Mouse (Mus musculus): ENCODE results near the gene Hemk1. TPM values are rescaled to one million over a fixed set of nuclear protein-coding genes. Genes with fewer than 3 reads are reported as not detected.

Gene Hemk1
- polyA plus RNA-seq, 1 experiment from 2014 or later, result 12.8 TPM

- Histone ChIP-seq H3K27ac (ENCODE audit: low read depth) (no peak overlapping the region), H3K36me3 (ENCODE audit: control insufficient read depth, insufficient read depth, low read length) (peaks cover 23% of the 10 kb centered on the region), H3K4me1 (replicated peaks; ENCODE audit: control insufficient read depth, insufficient read depth, low read length) (peaks cover 19% of the 10 kb centered on the region), H3K27me3 (replicated peaks; ENCODE audit: control insufficient read depth, insufficient read depth, low read length) (0 out of 2 replicates have a peak, but pooled peaks cover 5% of the 10 kb centered on the region), H3K4me3 (ENCODE audit: low read depth, low read length) (peak overlapping the region; percentile 64), H3K9ac (ENCODE audit: low read length) (no peak overlapping the region; the same call in 1 of the 2 replicates), H3K4me2 (ENCODE audit: low read length) (peak overlapping the region; percentile 70), H3K9me3 (ENCODE audit: control insufficient read depth, low read length) (no peaks in the 10 kb centered on the region)
- DNase-seq (ENCODE audit: low spot score) (no peak), ATAC-seq (replicated peaks; ENCODE audit: low FRiP score, low TSS enrichment, low read depth) (no peak)
- 84% methylated on average over 4 of the region's 4 CpGs for WGBS
These were observed 40.5 kb downstream of the Hemk1 start for GRCm38 (mm10) chr9:107297658-107298057.

GRCm38 (mm10) chr9:107297059-107297458, 41.1 kb downstream of the Hemk1 start:
- peak overlapping the region; percentile 64 for H3K4me3 ChIP-seq (ENCODE audit: low read depth, low read length)
- peak; percentile 6; the same call in 1 of the 2 replicates for ATAC-seq (replicated peaks; ENCODE audit: low FRiP score, low TSS enrichment, low read depth)
- peak overlapping the region; percentile 82 for H3K27ac ChIP-seq (ENCODE audit: low read depth)
- WGBS, result 5% methylated on average over 16 of the region's 16 CpGs
- H3K9me3 ChIP-seq (ENCODE audit: control insufficient read depth, low read length), result no peaks in the 10 kb centered on the region
- peaks cover 19% of the 10 kb centered on the region for H3K4me1 ChIP-seq (replicated peaks; ENCODE audit: control insufficient read depth, insufficient read depth, low read length)
- peaks cover 20% of the 10 kb centered on the region for H3K36me3 ChIP-seq (ENCODE audit: control insufficient read depth, insufficient read depth, low read length)
- H3K9ac ChIP-seq (ENCODE audit: low read length), result peak overlapping the region; percentile 69
- H3K4me2 ChIP-seq (ENCODE audit: low read length), result peak overlapping the region; percentile 70
- H3K27me3 ChIP-seq (replicated peaks; ENCODE audit: control insufficient read depth, insufficient read depth, low read length), result 0 out of 2 replicates have a peak, but pooled peaks cover 5% of the 10 kb centered on the region
- no peak for DNase-seq (ENCODE audit: low spot score)

- Histone ChIP-seq H3K4me1 (replicated peaks; ENCODE audit: control insufficient read depth, insufficient read depth, low read length) (peaks cover 19% of the 10 kb centered on the region), H3K9me3 (ENCODE audit: control insufficient read depth, low read length) (no peaks in the 10 kb centered on the region), H3K4me2 (ENCODE audit: low read length) (peak overlapping the region; percentile 70), H3K27ac (ENCODE audit: low read depth) (peak overlapping the region; percentile 82), H3K27me3 (replicated peaks; ENCODE audit: control insufficient read depth, insufficient read depth, low read length) (0 out of 2 replicates have a peak, but pooled peaks cover 5% of the 10 kb centered on the region), H3K4me3 (ENCODE audit: low read depth, low read length) (peak overlapping the region; percentile 64), H3K36me3 (ENCODE audit: control insufficient read depth, insufficient read depth, low read length) (peaks cover 14% of the 10 kb centered on the region), H3K9ac (ENCODE audit: low read length) (peak overlapping the region; percentile 69)
- peak; percentile 96 for ATAC-seq (replicated peaks; ENCODE audit: low FRiP score, low TSS enrichment, low read depth)
- peak; percentile 98 for DNase-seq (ENCODE audit: low spot score)
- WGBS, result under 1% methylated on average over 31 of the region's 31 CpGs
These were observed 41.6 kb downstream of the Hemk1 start for GRCm38 (mm10) chr9:107296501-107296965.

GRCm38 (mm10) chr9:107296041-107296440, 42.1 kb downstream of the Hemk1 start:
- H3K9ac ChIP-seq (ENCODE audit: low read length), result peak overlapping the region; percentile 32
- H3K27me3 ChIP-seq (replicated peaks; ENCODE audit: control insufficient read depth, insufficient read depth, low read length), result 0 out of 2 replicates have a peak, but pooled peaks cover 5% of the 10 kb centered on the region
- H3K36me3 ChIP-seq (ENCODE audit: control insufficient read depth, insufficient read depth, low read length), result peaks cover 10% of the 10 kb centered on the region
- H3K9me3 ChIP-seq (ENCODE audit: control insufficient read depth, low read length), result no peaks in the 10 kb centered on the region
- H3K4me3 ChIP-seq (ENCODE audit: low read depth, low read length), result peak overlapping the region; percentile 64
- peak overlapping the region; percentile 70 for H3K4me2 ChIP-seq (ENCODE audit: low read length)
- ATAC-seq (replicated peaks; ENCODE audit: low FRiP score, low TSS enrichment, low read depth) (peak; percentile 40), DNase-seq (ENCODE audit: low spot score) (no peak)
- WGBS, result 2% methylated on average over 14 of the region's 14 CpGs
- peaks cover 19% of the 10 kb centered on the region for H3K4me1 ChIP-seq (replicated peaks; ENCODE audit: control insufficient read depth, insufficient read depth, low read length)
- peak overlapping the region; percentile 82 for H3K27ac ChIP-seq (ENCODE audit: low read depth)

- peak within 1 kb of the TSS; percentile 64 for H3K4me3 ChIP-seq (ENCODE audit: low read depth, low read length)
- no peaks in the 10 kb centered on the region for H3K9me3 ChIP-seq (ENCODE audit: control insufficient read depth, low read length)
- peaks cover 7% of the 10 kb centered on the region; the same call in 1 of the 2 replicates for H3K36me3 ChIP-seq (ENCODE audit: control insufficient read depth, insufficient read depth, low read length)
- no peak for DNase-seq (ENCODE audit: low spot score)
- peak within 1 kb of the TSS; percentile 82 for H3K27ac ChIP-seq (ENCODE audit: low read depth)
- peak within 1 kb of the TSS; percentile 70 for H3K4me2 ChIP-seq (ENCODE audit: low read length)
- H3K27me3 ChIP-seq (replicated peaks; ENCODE audit: control insufficient read depth, insufficient read depth, low read length), result 0 out of 2 replicates have a peak, but pooled peaks cover 5% of the 10 kb centered on the region
- ATAC-seq (replicated peaks; ENCODE audit: low FRiP score, low TSS enrichment, low read depth), result no peak
- peaks cover 19% of the 10 kb centered on the region for H3K4me1 ChIP-seq (replicated peaks; ENCODE audit: control insufficient read depth, insufficient read depth, low read length)
- peak within 1 kb of the TSS; percentile 69 for H3K9ac ChIP-seq (ENCODE audit: low read length)
These were observed 42.3 kb downstream of the Hemk1 start, which contains the start of gene Cish for GRCm38 (mm10) chr9:107296016-107296040. TSS of gene Cish (plus strand) at chr9:107296026.

DNA sequence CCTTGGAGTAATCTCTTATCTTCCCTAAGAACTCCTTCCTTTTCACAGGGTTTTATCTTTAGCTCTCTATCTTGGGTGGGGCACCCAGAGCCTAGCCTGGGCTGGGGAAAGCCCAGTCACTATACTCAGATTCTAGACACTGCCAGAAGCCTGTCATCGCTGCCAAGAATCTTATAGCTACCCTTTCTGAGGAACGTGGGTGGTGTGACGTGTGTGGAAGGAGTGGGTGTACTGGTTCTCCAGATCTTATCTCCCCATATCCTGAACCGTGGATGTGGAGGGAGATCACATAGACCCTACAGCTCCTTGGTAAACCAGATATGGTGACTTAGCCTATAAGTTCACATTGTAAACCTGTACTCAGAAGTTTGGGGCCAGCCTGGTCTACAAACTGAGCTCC, 42.5 kb downstream of the Hemk1 start:
- Histone ChIP-seq H3K9me3 (ENCODE audit: control insufficient read depth, low read length) (no peaks in the 10 kb centered on the region), H3K27me3 (replicated peaks; ENCODE audit: control insufficient read depth, insufficient read depth, low read length) (0 out of 2 replicates have a peak, but pooled peaks cover 5% of the 10 kb centered on the region), H3K36me3 (ENCODE audit: control insufficient read depth, insufficient read depth, low read length) (peaks cover 5% of the 10 kb centered on the region; the same call in 1 of the 2 replicates), H3K9ac (ENCODE audit: low read length) (peak overlapping the region; percentile 32), H3K27ac (ENCODE audit: low read depth) (0 out of 2 replicates have a peak overlapping the region, but pooled peaks have one; percentile 82), H3K4me1 (replicated peaks; ENCODE audit: control insufficient read depth, insufficient read depth, low read length) (peaks cover 20% of the 10 kb centered on the region), H3K4me2 (ENCODE audit: low read length) (peak overlapping the region; percentile 70), H3K4me3 (ENCODE audit: low read depth, low read length) (peak overlapping the region; percentile 64)
- 66% methylated on average over 4 of the region's 4 CpGs for WGBS
- DNase-seq (ENCODE audit: low spot score), result no peak
- ATAC-seq (replicated peaks; ENCODE audit: low FRiP score, low TSS enrichment, low read depth), result no peak

GRCm38 (mm10) chr9:107294249-107294648, 43.9 kb downstream of the Hemk1 start:
- Histone ChIP-seq H3K36me3 (ENCODE audit: control insufficient read depth, insufficient read depth, low read length) (no peaks in the 10 kb centered on the region), H3K4me1 (replicated peaks; ENCODE audit: control insufficient read depth, insufficient read depth, low read length) (peaks cover 27% of the 10 kb centered on the region), H3K4me2 (ENCODE audit: low read length) (no peak overlapping the region), H3K4me3 (ENCODE audit: low read depth, low read length) (no peak overlapping the region), H3K27ac (ENCODE audit: low read depth) (no peak overlapping the region), H3K9me3 (ENCODE audit: control insufficient read depth, low read length) (no peaks in the 10 kb centered on the region), H3K27me3 (replicated peaks; ENCODE audit: control insufficient read depth, insufficient read depth, low read length) (0 out of 2 replicates have a peak, but pooled peaks cover 5% of the 10 kb centered on the region), H3K9ac (ENCODE audit: low read length) (no peak overlapping the region)
- DNase-seq (ENCODE audit: low spot score) (peak; percentile 86), ATAC-seq (replicated peaks; ENCODE audit: low FRiP score, low TSS enrichment, low read depth) (no peak)
- WGBS, result 6% methylated on average over 6 of the region's 6 CpGs

- WGBS, result 22% methylated on average over 10 of the region's 10 CpGs
- no peak overlapping the region for H3K4me2 ChIP-seq (ENCODE audit: low read length)
- no peak overlapping the region for H3K9ac ChIP-seq (ENCODE audit: low read length)
- no peak overlapping the region for H3K4me3 ChIP-seq (ENCODE audit: low read depth, low read length)
- no peaks in the 10 kb centered on the region for H3K36me3 ChIP-seq (ENCODE audit: control insufficient read depth, insufficient read depth, low read length)
- no peak for ATAC-seq (replicated peaks; ENCODE audit: low FRiP score, low TSS enrichment, low read depth)
- H3K4me1 ChIP-seq (replicated peaks; ENCODE audit: control insufficient read depth, insufficient read depth, low read length), result peaks cover 13% of the 10 kb centered on the region; the same call in 1 of the 2 replicates
- H3K27me3 ChIP-seq (replicated peaks; ENCODE audit: control insufficient read depth, insufficient read depth, low read length), result 0 out of 2 replicates have a peak, but pooled peaks cover 5% of the 10 kb centered on the region
- H3K27ac ChIP-seq (ENCODE audit: low read depth), result no peak overlapping the region
- H3K9me3 ChIP-seq (ENCODE audit: control insufficient read depth, low read length), result no peaks in the 10 kb centered on the region
- DNase-seq (ENCODE audit: low spot score), result peak; percentile 96
These were observed 47.3 kb downstream of the Hemk1 start for GRCm38 (mm10) chr9:107290897-107291296.
